Mouse (Mus musculus) ovary, postnatal 14 days (tissue): ENCODE results near the gene Uspl1.
"Not testable (repeated sequence)": the region's sequence is repeated elsewhere in the genome, so short reads cannot be mapped to it uniquely, and the experiment has no call there.

Experiments used
- DNase-seq: peaks from one replicate; pipeline ENCODE4 v3.0.0; 2022; ENCODE audit warnings: low spot score

Gene Uspl1

DNA sequence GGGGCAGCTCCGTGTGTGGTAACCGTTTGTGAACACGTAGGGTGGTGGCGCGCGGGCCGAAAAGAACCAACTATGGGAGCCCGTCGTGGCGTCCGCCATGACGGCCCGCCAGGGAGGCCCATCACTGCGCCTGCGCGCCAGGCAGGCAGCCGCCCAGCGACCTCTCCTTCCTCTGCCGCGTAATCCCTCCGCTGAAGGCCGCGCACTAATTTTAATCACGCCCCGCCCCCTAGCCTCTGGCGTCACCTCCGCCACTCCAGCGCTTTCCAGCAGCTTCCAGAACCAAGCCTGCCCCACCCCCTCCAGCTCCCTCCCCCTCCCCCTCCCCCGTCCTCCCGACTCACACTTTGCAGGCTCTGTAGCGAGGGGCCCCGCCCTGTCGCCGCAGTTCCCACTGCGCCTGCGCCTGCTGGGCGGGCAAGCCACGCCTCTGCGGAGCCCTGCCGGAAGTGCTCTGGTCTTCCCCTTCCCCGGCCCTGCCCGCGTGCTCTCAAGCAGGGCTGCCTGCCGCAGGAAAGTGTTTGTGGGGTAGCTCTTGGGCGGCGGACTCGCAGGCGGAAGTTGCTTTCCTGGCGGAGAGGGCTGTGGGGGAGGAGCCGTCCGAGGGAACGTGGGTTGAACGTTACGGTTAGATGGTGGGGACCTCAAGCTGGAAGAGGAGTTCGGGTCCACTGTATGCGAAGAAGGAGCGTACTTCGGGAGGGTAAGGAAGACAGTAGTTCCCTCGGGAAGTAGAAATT, at the start of gene Uspl1, which contains the start of gene Hmgb1:
TSS of gene Uspl1 (plus strand) at position 247 of the 740 bp plus-strand sequence.
TSS of gene Hmgb1 (minus strand) at position 386 of the 740 bp plus-strand sequence.
- peak; percentile 100 for DNase-seq

- no peak for DNase-seq
Measured at GRCm38 (mm10) chr5:149134751-149135454, 49.2 kb upstream of the Uspl1 start.

- DNase-seq = no peak
Measured at GRCm38 (mm10) chr5:149135455-149136354, 48.4 kb upstream of the Uspl1 start.

- peak; percentile 26 for DNase-seq
Measured at GRCm38 (mm10) chr5:149136933-149137365, 47.2 kb upstream of the Uspl1 start.

GRCm38 (mm10) chr5:149137447-149137846, 46.7 kb upstream of the Uspl1 start:
- no peak for DNase-seq

- not testable (repeated sequence) for DNase-seq
Measured at GRCm38 (mm10) chr5:149138087-149138486, 46.1 kb upstream of the Uspl1 start.

DNA sequence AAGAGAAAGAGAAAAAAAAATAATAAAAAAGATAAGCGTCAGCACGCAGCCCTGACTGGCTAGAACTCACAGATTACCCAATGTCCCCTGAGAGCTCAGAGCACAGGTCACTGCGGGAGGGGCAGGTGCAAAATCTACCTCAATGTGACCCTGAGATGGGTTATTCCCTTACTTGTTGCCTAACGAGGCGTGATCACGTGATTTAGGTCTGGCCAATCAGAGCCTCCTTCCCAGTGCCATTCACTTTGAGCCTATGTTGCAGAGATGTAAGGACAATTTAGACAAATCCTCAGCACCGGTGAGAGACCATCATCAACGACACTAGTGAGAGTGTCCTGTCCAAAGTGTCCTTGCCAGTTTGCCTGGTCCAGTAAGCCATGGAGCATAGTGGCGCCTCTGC, 43.8 kb upstream of the Uspl1 start:
- DNase-seq = no peak

- DNase-seq = not testable (repeated sequence)
Measured at GRCm38 (mm10) chr5:149141155-149141554, 43.0 kb upstream of the Uspl1 start.

DNA sequence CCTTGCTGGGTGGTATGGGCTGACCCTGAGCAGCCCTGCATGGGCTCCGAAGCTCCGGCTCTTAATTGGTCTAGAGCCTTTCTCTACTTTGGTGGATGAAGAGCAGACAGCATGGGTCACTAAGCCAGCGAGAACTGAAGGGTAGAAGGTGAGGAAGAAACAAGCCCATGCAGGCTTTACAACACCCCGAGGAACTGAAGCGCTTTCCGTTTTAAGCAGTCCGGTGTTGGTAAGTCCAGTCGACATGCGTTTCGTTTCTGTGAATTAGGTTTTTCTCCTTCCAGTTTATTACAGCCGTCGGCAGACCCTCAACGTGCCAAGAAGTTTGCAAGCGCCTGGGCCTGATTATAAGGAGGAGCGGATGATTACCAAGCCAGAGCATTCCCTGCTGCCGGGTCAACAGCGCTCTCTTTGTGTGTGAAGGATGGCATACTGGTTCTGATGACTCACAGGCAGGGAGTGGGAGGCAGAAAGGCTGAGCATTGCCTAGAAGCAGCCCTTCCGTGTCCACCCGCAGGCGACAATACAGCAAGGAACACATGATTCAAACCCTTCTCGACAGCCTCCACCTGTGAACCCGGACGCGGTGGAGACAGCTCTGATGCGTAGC, 40.3 kb upstream of the Uspl1 start:
- DNase-seq = peak; percentile 33

DNA sequence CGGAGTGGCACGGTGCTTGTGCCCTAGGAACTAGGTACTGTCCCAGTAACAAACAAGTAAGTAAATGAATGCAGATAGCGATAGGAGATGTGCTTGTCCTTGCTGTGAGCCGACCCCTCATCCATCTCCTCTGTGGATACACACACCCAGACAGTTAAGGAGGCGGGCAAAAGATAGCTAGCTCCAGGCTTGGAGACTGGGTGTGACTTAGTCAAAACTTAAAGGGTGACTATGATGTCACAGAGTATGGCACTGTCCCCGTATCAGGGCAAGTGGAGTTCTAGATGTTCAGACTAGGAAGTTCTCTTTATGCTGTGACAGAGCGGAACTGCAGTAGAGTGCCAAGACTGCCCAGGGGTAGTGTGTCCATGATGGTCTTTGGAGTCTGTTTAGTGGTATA, 37.5 kb upstream of the Uspl1 start:
- no peak for DNase-seq

- DNase-seq = no peak
Measured at GRCm38 (mm10) chr5:149147386-149148000, 36.7 kb upstream of the Uspl1 start.

DNA sequence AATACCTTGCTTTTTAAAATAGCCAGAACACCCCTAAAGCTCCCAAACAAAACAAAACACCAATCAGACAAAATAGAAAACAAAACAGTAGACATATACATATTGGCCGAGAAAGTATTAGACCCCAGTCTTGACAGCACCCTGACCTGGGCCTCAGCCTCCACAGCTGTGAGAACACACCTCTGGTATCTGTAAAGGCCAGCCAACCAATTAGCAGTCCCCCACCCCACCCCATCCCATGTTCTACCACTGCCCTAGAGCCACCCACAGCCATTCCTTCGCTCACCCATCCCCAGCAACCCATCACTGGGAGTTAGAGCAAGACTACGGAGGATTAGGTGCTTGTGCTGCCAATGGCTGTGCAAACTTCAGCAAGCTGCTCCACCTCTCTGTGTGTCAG, 33.3 kb upstream of the Uspl1 start:
- DNase-seq = no peak

- peak; percentile 15 for DNase-seq
Measured at GRCm38 (mm10) chr5:149152063-149152773, 31.9 kb upstream of the Uspl1 start.

DNA sequence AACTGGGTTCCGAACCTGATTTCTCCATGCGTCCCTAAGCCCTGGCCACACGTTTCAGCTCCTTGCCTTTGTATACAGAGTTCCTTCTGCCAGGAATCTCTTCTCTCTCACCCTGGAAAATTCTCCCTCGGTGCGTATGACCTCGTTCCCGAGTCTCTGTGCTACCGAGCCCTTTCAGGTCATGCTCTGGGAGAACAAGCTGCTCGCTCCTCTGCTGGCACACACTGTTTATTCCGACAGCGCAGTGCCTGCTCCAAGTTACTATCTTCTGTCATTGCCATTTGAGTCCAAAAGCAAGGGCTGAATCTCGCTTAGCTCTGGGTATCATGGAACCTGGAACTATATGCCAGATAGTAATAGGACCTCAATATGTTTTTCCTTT, 31.4 kb upstream of the Uspl1 start:
- DNase-seq = peak; percentile 10

DNA sequence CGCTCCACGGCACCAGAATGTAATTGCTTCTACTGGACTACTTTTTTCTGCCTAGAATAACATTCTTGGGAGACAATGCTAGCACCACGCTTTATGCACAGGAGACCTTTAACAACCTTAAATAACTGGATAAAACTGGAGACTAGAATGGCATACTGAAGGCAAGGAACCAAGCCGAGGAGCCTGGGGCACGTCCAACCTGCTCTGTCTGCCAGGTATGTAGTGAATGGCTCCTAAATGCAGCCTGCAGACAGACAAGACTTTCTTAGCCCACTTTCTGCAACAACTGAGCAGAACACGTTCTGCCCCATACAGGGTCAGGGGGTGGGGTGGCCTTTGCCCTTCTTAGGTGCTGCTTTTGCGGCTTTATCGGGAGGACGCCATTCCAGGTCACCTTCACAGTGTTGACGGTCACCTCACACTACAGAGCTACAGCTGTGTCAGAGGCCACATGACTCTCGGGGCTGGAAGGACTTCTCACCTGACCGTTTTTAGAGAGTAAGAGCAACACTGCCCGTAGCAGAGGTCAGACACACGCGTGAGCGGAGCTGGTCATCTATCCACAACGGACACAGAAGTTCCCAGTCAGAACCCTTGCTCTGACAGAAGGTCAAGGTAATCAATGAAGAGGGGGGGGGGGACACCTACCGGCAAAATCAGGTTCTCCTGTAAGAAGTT, 27.1 kb upstream of the Uspl1 start:
- no peak for DNase-seq

GRCm38 (mm10) chr5:149159021-149159420, 25.1 kb upstream of the Uspl1 start:
- no peak for DNase-seq

DNA sequence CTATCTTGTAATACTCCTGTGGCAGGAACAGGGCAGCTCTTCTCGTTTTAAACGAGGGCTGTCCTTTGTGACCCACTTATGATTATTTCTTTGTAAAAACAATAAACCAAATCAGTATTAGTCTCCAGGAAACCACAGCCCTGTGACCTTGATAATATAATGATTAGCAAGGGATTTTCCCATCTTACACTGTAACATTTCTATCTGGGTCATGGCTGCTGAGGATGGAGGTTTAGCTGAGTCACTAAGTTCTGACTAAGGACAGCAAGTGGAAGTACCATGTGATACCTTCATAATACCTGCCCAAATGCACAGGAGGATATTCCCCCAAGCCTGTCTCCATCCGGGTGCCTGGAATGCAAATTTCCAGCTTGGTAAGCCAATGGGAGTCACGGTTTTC, 23.7 kb upstream of the Uspl1 start:
- DNase-seq = no peak

GRCm38 (mm10) chr5:149162890-149163289, 21.3 kb upstream of the Uspl1 start:
- no peak for DNase-seq

DNA sequence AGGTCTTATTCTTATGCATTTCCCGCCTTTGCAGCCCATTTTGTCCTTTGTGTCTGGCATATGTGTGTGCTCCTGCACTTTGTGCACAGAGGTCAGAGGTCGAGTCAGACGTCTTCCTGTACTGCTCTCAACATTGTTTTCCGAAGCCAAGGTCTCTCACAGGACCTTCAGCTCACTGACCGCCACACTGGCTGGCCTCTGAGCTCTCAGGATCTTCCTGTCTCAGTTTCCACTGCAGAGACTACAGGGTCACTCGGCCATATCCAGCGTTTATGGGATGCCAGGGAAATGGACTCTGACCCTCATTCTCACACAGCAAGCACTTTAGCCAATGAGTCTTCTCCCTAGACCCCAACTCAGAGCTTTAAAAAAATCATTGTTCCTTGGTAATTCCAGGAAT, 19.3 kb upstream of the Uspl1 start:
- DNase-seq = no peak

DNA sequence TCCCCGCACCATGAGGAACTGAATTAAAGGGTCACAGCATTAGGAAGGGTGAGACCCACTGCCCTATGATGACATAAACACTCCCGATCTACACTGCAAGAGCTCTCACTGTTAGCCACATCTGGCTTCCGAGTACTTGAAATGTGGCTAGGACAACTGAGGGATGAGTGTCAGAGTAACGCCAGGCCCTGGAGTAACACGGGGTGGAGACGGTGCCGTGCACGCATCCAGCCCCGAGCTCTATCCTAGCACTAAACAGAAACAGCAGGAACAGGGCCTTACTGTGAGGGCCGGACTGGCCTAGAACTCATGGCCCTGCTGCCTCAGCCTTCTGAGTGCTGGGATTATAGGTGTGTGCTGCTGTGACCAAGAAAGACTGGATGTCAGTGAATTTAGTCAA, 18.1 kb upstream of the Uspl1 start:
- DNase-seq = no peak
